Mouse (Mus musculus) ES-E14 (cell line): ENCODE results near the gene Tbpl1.

ENCODE experiments used
- CHD2 ChIP-seq: IDR thresholded peaks from 2 replicates; pipeline ENCODE4 v1.6.1; 2014; ENCODE audit warnings: mild to moderate bottlenecking, low read depth, low read length, inconsistent platforms
- HCFC1 ChIP-seq: IDR thresholded peaks from 2 replicates; pipeline ENCODE4 v1.6.1; 2012; ENCODE audit warnings: low read length, inconsistent platforms, borderline replicate concordance; ENCODE audit not compliant: insufficient read depth
- MAFK ChIP-seq: IDR thresholded peaks from 2 replicates; pipeline ENCODE4 v1.6.1; 2014; ENCODE audit warnings: mild to moderate bottlenecking, low read depth, low read length, inconsistent platforms; ENCODE audit not compliant: insufficient read depth
- ZC3H11A ChIP-seq: IDR thresholded peaks from 2 replicates; pipeline ENCODE4 v1.6.1; 2012; ENCODE audit warnings: low read depth, mild to moderate bottlenecking, inconsistent platforms, low read length, borderline replicate concordance
- ZNF384 ChIP-seq: IDR thresholded peaks from 2 replicates; pipeline ENCODE4 v1.6.1; 2012; ENCODE audit warnings: low read depth, low read length, inconsistent platforms

- no peak for TF ChIP-seq CHD2
- TF ChIP-seq HCFC1 = no peak
- no peak for TF ChIP-seq ZNF384
- TF ChIP-seq ZC3H11A = no peak
- TF ChIP-seq MAFK = no peak
Measured at GRCm38 (mm10) chr10:22781466-22781865, 49.7 kb upstream of the Tbpl1 start.
